Mouse (Mus musculus): ENCODE data around the gene Vps13a. TPM values are rescaled to one million over a fixed set of nuclear protein-coding genes. Genes with fewer than 3 reads are reported as not detected.

Gene Vps13a
- total RNA-seq, 2 experiments from 2014 or later: 65.5 to 75.3 TPM

DNA sequence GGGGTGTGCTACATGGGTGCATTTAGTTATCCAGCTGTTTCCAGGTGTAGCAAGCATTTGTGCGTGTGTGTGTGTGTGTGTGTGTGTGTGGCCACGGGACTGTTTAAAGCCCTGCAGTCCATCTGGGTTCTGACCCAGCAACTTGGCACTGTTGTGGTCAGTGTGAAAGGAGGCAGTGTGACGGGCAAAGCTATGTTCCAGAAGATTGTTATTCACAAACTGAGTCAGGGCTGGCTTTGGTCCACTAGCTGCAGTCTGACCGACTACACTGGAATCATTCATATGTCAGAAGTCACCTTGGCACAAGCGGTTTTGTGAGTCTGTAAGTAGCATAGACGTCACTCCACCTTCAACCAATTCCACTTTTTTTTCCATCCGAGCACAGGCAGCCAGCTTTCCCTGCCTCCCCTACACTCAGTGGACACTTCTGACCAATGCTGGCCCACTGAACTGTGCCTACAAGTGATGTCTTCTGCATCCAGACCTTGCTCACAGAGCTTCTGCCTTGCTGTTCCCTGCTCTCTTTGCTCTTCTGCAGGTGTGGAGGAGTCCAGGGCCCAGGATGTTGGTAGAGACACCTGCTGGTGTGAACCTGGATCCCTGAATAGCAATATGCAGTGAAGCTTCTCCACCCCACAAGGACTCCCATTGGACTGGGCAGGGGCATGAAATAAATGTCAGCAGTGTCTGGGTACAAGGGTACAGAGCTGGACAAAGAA lies 187.3 kb downstream of the Vps13a start:
- peak in 1 of 2 experiments; percentile 57 for DNase-seq (ENCODE audit: low spot score in 2 of 2)

GRCm38 (mm10) chr19:16585379-16585778 lies 195.4 kb downstream of the Vps13a start:
- no peak for DNase-seq (ENCODE audit: low spot score in 2 of 2)

GRCm38 (mm10) chr19:16584546-16584945 lies 196.2 kb downstream of the Vps13a start:
- DNase-seq (ENCODE audit: low spot score in 2 of 2): no peak

DNA sequence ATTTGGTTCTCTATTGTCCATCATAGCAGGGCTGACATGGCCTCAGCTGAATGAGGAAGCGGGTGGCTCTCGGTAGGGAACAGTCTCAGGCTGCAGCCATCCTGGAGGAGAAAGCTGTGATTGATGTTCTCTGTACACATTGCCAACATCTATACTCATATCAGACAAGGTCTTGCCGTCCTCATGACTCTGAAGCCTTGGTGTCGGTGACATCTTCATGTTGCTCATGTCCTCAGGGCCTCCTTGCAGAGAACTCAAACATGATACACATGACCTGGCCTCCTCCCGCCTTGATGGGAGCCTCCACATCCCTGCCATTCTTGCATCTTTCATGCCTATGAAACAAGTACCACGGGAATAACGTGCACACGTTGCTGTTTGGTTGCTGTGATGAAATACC lies 200.2 kb downstream of the Vps13a start:
- no peak for DNase-seq (ENCODE audit: low spot score in 2 of 2)

DNA sequence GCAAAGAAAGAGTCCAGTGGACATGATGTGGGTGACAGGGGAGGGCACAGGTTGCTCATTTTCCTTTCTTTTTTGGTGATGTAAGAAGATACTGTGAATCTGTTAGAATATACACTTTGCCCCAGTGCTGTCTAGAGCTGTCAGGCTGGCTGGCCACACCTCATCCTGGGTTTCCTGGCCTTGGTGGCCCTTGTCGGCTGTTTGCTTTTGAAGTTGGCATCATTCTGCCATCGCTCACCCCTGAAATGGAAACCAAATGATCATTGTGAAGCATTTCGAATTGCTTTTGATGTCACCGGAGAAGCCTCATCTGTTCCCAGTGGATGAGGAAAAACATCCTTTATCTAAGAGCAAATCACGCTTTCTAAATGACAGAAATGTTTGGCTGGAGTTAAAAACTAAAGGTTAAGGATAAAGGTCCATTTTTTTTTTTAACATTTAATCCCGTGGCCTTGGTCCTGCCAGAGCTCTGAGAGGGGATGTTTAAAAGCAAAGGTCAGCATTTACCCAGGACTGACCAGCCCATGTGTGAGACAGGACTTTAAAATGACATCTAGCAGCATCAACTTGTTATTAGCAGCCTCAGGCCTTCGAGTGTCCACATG lies 201.0 kb downstream of the Vps13a start:
- no peak for DNase-seq (ENCODE audit: low spot score in 2 of 2)

DNA sequence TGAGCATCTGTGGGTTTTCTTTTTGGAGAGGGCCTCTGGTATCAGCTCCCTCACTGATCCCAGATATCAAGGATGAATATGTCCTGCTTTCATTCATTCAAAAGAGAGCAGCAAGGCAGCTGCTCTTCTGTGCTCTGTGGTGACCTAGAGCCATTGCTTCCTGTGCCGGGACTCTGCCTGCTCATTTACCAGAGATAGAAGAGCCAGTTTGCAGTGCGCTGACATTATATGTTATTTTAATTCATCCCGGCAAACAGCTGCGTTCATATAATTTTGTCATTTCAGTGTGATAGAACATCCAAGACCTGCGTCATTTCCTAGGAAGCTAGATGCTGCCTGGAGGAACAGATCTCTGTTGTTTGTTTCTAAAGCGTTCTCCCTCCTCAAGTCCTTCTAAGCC lies 203.9 kb downstream of the Vps13a start:
- DNase-seq (ENCODE audit: low spot score in 2 of 2): no peak

Other genes starting within 250 kb of the Vps13a start
- gene Foxb2, start 92.9 kb upstream of the Vps13a start, total RNA-seq (2021): not detected
- gene Prune2, start 175.2 kb upstream of the Vps13a start, total RNA-seq (2021): 10 to 100 TPM; 70.0 to 80.0 TPM

Measured in layer of hippocampus, adult 18-20 months (tissue).